Mouse (Mus musculus): ENCODE measurements at regions not wholly inside any gene's neighbourhood (a gene's known extent, or its start where the extent isn't known, plus 50 kb on each side); places are given as distances from the start of the nearest gene placed in this dataset.

DNA sequence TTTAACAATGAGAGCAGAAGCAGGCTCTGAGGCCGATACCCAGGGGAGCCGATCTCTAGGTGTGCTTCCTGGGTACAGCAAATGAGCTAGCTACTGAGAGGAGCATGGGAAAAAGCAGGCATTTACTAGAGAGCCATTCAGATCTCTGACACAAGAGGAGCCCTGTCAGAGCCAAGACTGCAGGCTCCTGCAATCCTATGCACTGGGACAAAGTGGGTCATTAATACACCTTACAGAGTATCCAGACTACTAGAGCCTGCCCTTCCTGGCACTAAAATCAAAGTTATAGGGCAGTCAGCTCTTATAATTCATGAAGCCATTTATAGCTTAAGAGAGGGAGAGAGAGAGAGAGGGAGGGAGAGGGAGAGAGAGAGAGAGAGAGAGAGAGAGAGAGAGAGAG is 54.2 kb upstream of the Ank start:
- DNase-seq, result no peak

DNA sequence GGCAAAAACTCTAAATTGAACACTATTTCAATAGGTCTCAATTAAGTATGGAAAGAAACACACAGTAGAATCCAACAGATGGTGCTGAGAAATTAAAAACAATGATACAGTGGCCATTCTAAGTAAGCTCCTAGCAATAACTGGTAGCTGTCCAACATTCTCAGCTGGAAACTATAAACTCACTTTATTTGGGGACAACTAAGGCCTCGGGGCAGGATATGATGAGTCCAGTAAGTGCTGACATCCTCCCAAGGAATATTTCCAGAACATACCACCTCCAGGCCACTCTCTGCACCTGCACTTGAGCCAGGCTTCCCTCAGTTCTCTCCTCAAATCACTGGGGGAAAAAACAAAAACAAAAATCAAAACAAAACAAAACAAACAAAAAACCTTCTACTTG is 53.7 kb upstream of the Ank start:
- DNase-seq, result no peak

DNA sequence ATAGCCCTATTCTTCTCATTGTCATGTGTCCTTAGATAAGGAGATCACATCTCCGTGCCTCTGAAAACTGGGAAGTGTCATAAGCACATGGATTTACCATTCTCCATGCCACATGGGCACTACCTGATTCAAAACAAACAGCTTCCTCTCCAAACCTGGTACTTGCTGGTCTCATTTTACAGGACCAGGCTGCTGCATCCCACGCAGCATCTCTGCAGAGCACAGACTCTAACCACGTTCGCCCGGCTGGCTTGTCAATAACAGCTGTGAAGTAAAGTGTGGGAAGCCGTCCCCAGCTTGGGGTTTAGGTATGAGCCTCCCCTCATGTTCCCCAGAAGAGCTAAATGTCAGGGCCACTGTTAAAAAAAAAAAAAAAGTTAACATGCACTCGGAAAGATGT is 53.0 kb upstream of the Ank start:
- no peak for DNase-seq

DNA sequence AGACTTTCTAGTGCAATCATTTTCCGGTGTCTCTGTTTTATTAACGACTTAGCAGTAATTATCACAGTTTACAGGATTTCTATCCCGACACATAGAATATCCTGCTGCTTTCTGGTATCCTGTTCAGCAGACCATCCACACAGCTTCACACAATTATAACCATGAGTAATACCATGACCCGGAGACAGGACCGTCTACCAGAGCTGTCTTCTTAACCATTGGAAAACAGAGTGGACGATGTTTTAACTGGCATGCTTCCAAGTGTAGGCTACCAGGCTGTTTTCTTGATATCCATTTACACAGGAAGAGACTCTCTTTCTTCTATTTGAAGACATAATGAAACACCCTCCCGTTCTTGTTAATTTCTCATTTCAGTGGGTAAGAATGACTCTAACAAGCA is 51.7 kb upstream of the Ank start:
- DNase-seq, result no peak
